Mouse (Mus musculus): Measurements from ENCODE around the gene Lhfp. TPM values are rescaled to one million over a fixed set of nuclear protein-coding genes. Genes with fewer than 3 reads are reported as not detected.

Gene Lhfp
- polyA plus RNA-seq, 1 experiment from 2014 or later = 51.2 TPM

DNA sequence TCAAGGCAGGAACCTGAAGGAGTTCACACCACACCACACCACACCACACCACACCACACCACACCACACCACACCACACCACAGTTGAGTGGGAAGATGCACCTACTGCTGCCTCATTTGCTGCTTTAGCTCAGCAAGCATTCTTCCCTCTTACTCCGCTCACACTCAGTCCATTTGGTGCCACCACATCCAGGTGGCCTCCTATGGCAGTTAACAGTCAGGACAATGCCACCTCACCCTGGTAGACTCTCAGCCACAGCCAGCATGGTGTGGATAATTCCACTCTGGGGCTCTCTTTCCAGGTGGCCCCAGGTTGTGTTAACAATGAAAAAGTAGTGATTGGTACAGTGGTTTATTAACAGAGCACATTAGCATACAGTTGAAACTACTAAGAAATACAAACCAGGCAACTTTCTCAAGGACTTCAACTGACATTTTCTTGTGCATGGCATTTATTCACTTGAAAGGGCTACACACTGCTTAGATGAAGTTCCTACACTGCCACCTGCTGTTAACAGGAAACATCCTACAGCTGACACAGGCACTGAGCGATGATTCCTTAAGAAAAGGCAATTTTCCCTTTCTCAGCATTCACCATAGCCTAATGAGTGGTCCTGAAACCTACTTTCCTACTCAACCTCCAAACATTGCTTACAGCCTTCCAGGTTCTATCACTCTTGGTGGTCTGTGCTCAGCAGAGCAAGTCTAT is 36.8 kb upstream of the Lhfp start:
- Histone ChIP-seq H3K4me3 (replicated peaks; ENCODE audit: low read length) (no peak overlapping the region), H3K9me3 (replicated peaks; ENCODE audit: control insufficient read depth, low read length) (no peaks in the 10 kb centered on the region), H3K36me3 (ENCODE audit: control insufficient read depth, insufficient read depth, low read length) (0 out of 2 replicates have a peak, but pooled peaks cover 19% of the 10 kb centered on the region), H3K27ac (ENCODE audit: low read length) (no peak overlapping the region), H3K27me3 (ENCODE audit: control insufficient read depth, insufficient read depth, low read length) (no peaks in the 10 kb centered on the region), H3K4me1 (ENCODE audit: control insufficient read depth, insufficient read depth, low read length) (peaks cover 3% of the 10 kb centered on the region; the same call in 1 of the 2 replicates), H3K9ac (ENCODE audit: low read length) (no peak overlapping the region), H3K4me2 (ENCODE audit: low read depth, low read length) (no peak overlapping the region)
- WGBS = 75% methylated on average over 2 of the region's 2 CpGs
- no peak for ATAC-seq (ENCODE audit: insufficient read depth, low FRiP score)

DNA sequence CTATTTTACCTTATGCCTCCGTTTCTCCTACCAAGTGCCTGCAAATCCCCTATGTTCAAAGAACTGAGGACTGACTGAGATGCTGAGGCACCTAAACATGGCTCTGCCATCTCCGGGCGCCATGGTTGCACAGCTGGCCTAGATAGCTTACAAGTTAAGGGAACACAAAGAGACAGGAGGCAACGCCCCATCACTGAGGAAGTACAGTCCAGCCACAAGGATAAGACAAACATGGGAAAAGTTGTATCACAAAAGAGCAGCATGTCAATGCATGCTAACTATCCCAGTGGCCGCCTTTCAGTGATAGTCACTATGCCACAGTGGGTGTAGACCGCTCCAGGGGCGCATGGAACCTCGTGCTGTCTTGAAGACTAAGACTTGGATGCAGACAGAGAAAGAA is 33.9 kb upstream of the Lhfp start:
- no peak overlapping the region for H3K27ac ChIP-seq (ENCODE audit: low read length)
- no peaks in the 10 kb centered on the region for H3K9me3 ChIP-seq (replicated peaks; ENCODE audit: control insufficient read depth, low read length)
- no peaks in the 10 kb centered on the region for H3K27me3 ChIP-seq (ENCODE audit: control insufficient read depth, insufficient read depth, low read length)
- no peak for ATAC-seq (ENCODE audit: insufficient read depth, low FRiP score)
- no peak overlapping the region for H3K4me3 ChIP-seq (replicated peaks; ENCODE audit: low read length)
- H3K36me3 ChIP-seq (ENCODE audit: control insufficient read depth, insufficient read depth, low read length) = 0 out of 2 replicates have a peak, but pooled peaks cover 4% of the 10 kb centered on the region
- no peaks in the 10 kb centered on the region for H3K4me1 ChIP-seq (ENCODE audit: control insufficient read depth, insufficient read depth, low read length)
- H3K4me2 ChIP-seq (ENCODE audit: low read depth, low read length) = no peak overlapping the region
- 90% methylated on average over 8 of the region's 8 CpGs for WGBS
- no peak overlapping the region for H3K9ac ChIP-seq (ENCODE audit: low read length)

DNA sequence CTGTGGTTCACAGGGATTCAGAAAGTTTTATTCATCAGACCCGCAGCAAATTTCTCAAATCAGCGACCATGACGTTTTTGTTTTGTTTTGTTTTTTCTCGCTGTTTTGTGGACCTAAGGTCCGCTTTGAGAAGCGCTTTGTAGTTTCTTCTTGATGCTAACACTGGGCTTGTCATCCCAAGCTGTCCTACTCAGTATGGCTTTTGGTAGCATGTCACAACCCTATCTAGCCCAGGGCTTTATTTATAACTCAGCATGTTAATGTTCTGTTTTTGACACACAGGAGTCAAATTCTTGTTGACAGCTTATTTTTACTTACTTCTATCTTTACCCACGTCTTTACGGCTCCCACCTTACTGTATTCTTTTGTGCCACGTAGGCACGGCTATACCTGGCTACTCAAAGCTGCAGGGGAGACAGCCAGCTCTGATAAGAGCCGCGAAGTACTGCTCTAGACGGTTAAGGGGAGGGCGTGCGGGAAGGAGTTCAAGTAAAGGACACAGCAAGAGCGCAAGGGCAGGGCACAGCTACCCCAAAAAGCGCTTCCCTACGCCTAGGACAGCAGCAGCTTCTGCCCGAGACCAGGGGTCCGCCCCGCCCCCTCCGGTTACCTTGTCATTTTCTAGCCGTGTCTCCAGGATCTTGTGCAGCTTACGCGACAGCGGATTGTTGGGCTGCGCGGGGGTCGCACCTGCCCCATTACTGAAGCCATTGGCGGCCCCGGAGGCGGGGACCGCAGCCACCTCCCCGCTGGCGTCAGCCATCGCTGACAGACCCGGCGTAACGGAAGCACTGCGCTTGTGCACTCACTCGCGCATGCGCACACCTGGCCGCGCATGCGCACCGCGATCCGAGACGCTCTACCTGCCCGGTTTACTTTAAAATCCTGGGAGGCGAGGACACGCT is 24.6 kb upstream of the Lhfp start, which contains the start of gene Cog6:
Gene Cog6 (minus strand): TSS at position 802 of the 905 bp plus-strand sequence.
- Histone ChIP-seq H3K27ac (ENCODE audit: low read length) (peak within 1 kb of the TSS; percentile 11; the same call in 1 of the 2 replicates), H3K4me3 (replicated peaks; ENCODE audit: low read length) (peak within 1 kb of the TSS; percentile 86), H3K4me1 (ENCODE audit: control insufficient read depth, insufficient read depth, low read length) (no peaks in the 10 kb centered on the region), H3K9ac (ENCODE audit: low read length) (peak within 1 kb of the TSS; percentile 82), H3K36me3 (ENCODE audit: control insufficient read depth, insufficient read depth, low read length) (no peaks in the 10 kb centered on the region), H3K9me3 (replicated peaks; ENCODE audit: control insufficient read depth, low read length) (no peaks in the 10 kb centered on the region), H3K4me2 (ENCODE audit: low read depth, low read length) (peak within 1 kb of the TSS; percentile 86), H3K27me3 (ENCODE audit: control insufficient read depth, insufficient read depth, low read length) (no peaks in the 10 kb centered on the region)
- ATAC-seq (ENCODE audit: insufficient read depth, low FRiP score) = peak; percentile 92
- 5% methylated on average over 53 of the region's 53 CpGs for WGBS

DNA sequence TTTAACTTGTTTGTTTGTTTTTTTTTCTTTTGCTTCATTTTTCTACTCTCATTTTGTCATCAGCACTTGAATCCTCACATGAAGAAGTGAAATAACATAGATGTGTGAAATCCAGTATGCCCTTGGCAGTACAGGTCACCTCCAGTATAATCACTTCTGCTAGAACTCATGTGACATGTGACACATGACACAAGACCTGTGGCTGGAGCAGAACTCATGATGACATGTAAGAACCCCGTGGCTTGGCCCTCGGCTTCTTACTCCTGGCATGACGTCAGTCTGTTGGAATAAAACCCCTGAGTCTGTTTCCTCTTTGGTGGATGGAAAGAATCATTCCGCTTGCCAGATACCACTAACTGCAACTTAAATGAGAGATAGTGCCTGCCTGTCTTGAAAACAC is 14.0 kb upstream of the Lhfp start:
- no peak overlapping the region for H3K4me2 ChIP-seq (ENCODE audit: low read depth, low read length)
- 75% methylated on average over 4 of the region's 4 CpGs for WGBS
- no peaks in the 10 kb centered on the region for H3K9me3 ChIP-seq (replicated peaks; ENCODE audit: control insufficient read depth, low read length)
- H3K4me3 ChIP-seq (replicated peaks; ENCODE audit: low read length) = no peak overlapping the region
- H3K27me3 ChIP-seq (ENCODE audit: control insufficient read depth, insufficient read depth, low read length) = no peaks in the 10 kb centered on the region
- ATAC-seq (ENCODE audit: insufficient read depth, low FRiP score) = no peak
- H3K4me1 ChIP-seq (ENCODE audit: control insufficient read depth, insufficient read depth, low read length) = no peaks in the 10 kb centered on the region
- H3K27ac ChIP-seq (ENCODE audit: low read length) = no peak overlapping the region
- H3K36me3 ChIP-seq (ENCODE audit: control insufficient read depth, insufficient read depth, low read length) = no peaks in the 10 kb centered on the region
- no peak overlapping the region for H3K9ac ChIP-seq (ENCODE audit: low read length)

DNA sequence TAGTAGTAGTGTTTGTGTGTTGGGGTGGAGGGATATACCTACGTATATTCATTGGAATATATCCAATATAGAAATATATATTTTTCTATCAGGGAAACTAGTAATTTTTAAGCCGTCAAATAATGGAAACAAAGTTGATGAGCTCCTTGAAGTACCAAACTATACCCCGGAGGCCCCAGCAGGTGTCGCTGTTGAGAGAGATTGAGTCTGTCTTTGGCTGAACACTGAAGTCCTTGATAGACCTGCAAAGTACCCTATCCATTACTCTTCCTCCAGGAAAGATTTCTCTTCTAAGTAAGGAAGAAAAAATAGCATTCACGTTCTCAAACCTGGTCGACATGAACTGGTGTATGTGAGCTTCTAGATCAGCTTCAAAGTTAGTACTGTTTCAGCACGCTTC is 12.3 kb upstream of the Lhfp start:
- 22% methylated on average over 7 of the region's 7 CpGs for WGBS
- ATAC-seq (ENCODE audit: insufficient read depth, low FRiP score) = no peak
- H3K9me3 ChIP-seq (replicated peaks; ENCODE audit: control insufficient read depth, low read length) = no peaks in the 10 kb centered on the region

DNA sequence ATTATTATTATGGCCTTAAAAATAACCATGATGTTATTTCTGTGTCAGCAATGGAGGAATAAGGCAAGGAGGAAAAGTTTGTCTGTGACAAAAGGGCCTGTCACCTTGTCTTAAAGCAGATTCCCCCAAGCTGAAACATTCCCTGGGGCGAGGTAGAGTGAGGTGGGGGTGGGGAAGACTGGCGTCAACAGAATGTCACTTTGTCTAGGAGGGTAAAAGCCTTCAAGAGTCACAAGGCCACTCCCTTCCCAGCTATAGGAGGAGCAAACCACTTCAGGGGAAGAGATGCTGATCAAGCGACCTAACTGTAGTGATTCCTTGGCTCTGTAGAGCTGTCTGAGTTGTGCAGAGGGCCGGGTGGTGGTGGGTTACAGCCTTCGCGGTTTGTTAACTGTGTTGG is 9.7 kb upstream of the Lhfp start:
- Histone ChIP-seq H3K4me1 (ENCODE audit: control insufficient read depth, insufficient read depth, low read length) (no peaks in the 10 kb centered on the region), H3K4me2 (ENCODE audit: low read depth, low read length) (no peak overlapping the region), H3K36me3 (ENCODE audit: control insufficient read depth, insufficient read depth, low read length) (no peaks in the 10 kb centered on the region), H3K27ac (ENCODE audit: low read length) (no peak overlapping the region), H3K27me3 (ENCODE audit: control insufficient read depth, insufficient read depth, low read length) (no peaks in the 10 kb centered on the region), H3K9me3 (replicated peaks; ENCODE audit: control insufficient read depth, low read length) (no peaks in the 10 kb centered on the region), H3K4me3 (replicated peaks; ENCODE audit: low read length) (no peak overlapping the region), H3K9ac (ENCODE audit: low read length) (no peak overlapping the region)
- no peak for ATAC-seq (ENCODE audit: insufficient read depth, low FRiP score)
- 45% methylated on average over 6 of the region's 6 CpGs for WGBS

More for the DNA sequence above, 12.3 kb upstream of the Lhfp start:
- no peak overlapping the region for H3K4me2 ChIP-seq (ENCODE audit: low read depth, low read length)
- no peaks in the 10 kb centered on the region for H3K36me3 ChIP-seq (ENCODE audit: control insufficient read depth, insufficient read depth, low read length)
- no peak overlapping the region for H3K27ac ChIP-seq (ENCODE audit: low read length)
- H3K9ac ChIP-seq (ENCODE audit: low read length) = no peak overlapping the region
- no peak overlapping the region for H3K4me3 ChIP-seq (replicated peaks; ENCODE audit: low read length)
- no peaks in the 10 kb centered on the region for H3K4me1 ChIP-seq (ENCODE audit: control insufficient read depth, insufficient read depth, low read length)
- no peaks in the 10 kb centered on the region for H3K27me3 ChIP-seq (ENCODE audit: control insufficient read depth, insufficient read depth, low read length)

DNA sequence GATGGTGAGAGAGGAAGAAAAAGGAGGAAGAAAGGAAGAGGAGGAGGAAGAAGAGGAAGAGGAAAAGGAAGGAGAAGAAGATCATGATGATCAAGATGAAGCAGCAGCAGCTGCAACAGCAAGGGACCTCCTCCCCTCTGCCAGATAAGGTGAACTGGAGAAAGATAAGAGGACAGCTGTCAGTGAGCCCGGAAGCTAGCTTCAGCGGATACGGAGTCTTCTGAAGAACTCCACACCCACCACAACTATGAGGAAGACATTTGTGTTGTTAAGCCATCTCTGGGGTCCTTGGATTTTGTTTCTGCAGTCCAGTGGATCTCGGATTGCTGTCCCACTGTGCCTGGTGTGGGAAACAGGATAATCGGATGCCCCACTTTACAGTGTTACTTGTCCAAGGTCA is 8.9 kb upstream of the Lhfp start:
- no peak overlapping the region for H3K9ac ChIP-seq (ENCODE audit: low read length)
- no peak overlapping the region for H3K27ac ChIP-seq (ENCODE audit: low read length)
- H3K4me2 ChIP-seq (ENCODE audit: low read depth, low read length) = no peak overlapping the region
- no peaks in the 10 kb centered on the region for H3K4me1 ChIP-seq (ENCODE audit: control insufficient read depth, insufficient read depth, low read length)
- no peak overlapping the region for H3K4me3 ChIP-seq (replicated peaks; ENCODE audit: low read length)
- no peaks in the 10 kb centered on the region for H3K27me3 ChIP-seq (ENCODE audit: control insufficient read depth, insufficient read depth, low read length)
- no peaks in the 10 kb centered on the region for H3K36me3 ChIP-seq (ENCODE audit: control insufficient read depth, insufficient read depth, low read length)
- 40% methylated on average over 5 of the region's 5 CpGs for WGBS
- ATAC-seq (ENCODE audit: insufficient read depth, low FRiP score) = no peak
- no peaks in the 10 kb centered on the region for H3K9me3 ChIP-seq (replicated peaks; ENCODE audit: control insufficient read depth, low read length)

DNA sequence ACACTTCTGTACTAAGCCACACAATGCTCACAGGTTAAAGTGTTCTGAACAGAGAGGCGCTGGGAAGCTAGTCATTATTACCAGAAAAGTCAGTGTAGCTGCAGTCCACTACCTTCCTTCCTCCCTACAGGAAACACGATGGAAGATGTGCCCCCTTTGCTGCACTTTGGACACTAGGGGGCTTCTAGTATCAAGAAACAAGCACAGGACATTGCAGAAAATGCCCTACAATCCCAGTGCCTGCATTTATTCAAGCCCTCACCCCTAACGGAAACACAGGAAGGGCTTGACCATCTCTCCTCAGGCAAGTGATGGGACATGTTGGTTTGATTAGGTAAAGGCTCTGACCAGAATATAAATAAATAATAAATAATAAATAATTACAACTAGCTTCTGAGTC is 7.9 kb upstream of the Lhfp start:
- ATAC-seq (ENCODE audit: insufficient read depth, low FRiP score) = no peak
- H3K27ac ChIP-seq (ENCODE audit: low read length) = no peak overlapping the region
- no peaks in the 10 kb centered on the region for H3K36me3 ChIP-seq (ENCODE audit: control insufficient read depth, insufficient read depth, low read length)
- no peak overlapping the region for H3K9ac ChIP-seq (ENCODE audit: low read length)
- no peaks in the 10 kb centered on the region for H3K4me1 ChIP-seq (ENCODE audit: control insufficient read depth, insufficient read depth, low read length)
- H3K9me3 ChIP-seq (replicated peaks; ENCODE audit: control insufficient read depth, low read length) = no peaks in the 10 kb centered on the region
- H3K4me3 ChIP-seq (replicated peaks; ENCODE audit: low read length) = no peak overlapping the region
- WGBS = 24% methylated on average over 3 of the region's 3 CpGs
- H3K27me3 ChIP-seq (ENCODE audit: control insufficient read depth, insufficient read depth, low read length) = no peaks in the 10 kb centered on the region
- no peak overlapping the region for H3K4me2 ChIP-seq (ENCODE audit: low read depth, low read length)

DNA sequence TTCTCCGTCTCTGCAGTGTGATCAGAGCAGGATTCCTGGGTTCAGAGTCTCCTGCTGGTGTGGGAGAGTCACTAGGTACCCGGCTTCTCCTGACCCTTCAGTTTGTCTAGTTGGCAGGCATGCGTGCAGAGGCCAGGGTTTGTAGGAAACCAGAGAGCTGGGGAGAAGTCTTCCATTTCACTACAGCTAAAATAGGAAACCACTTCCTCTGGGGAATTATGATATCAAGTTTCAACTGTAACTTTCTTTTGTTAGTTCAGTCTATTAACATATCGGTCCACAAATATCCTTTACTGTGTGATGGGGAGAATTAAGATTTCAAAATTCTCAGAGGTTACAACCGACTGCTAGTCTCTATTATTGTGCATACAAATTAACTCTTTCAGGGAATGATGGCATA is 5.3 kb upstream of the Lhfp start:
- 62% methylated on average over 5 of the region's 5 CpGs for WGBS
- no peaks in the 10 kb centered on the region for H3K36me3 ChIP-seq (ENCODE audit: control insufficient read depth, insufficient read depth, low read length)
- H3K9me3 ChIP-seq (replicated peaks; ENCODE audit: control insufficient read depth, low read length) = no peaks in the 10 kb centered on the region
- no peaks in the 10 kb centered on the region for H3K4me1 ChIP-seq (ENCODE audit: control insufficient read depth, insufficient read depth, low read length)
- H3K9ac ChIP-seq (ENCODE audit: low read length) = no peak overlapping the region
- no peak for ATAC-seq (ENCODE audit: insufficient read depth, low FRiP score)
- no peak overlapping the region for H3K4me3 ChIP-seq (replicated peaks; ENCODE audit: low read length)
- no peaks in the 10 kb centered on the region for H3K27me3 ChIP-seq (ENCODE audit: control insufficient read depth, insufficient read depth, low read length)
- no peak overlapping the region for H3K27ac ChIP-seq (ENCODE audit: low read length)
- no peak overlapping the region for H3K4me2 ChIP-seq (ENCODE audit: low read depth, low read length)

Data from stomach, embryonic 16.5 days (tissue).